Mouse (Mus musculus) left cerebral cortex, postnatal 25 days (tissue): ENCODE results near the gene Nosip. TPM values are rescaled to one million over a fixed set of nuclear protein-coding genes. Genes with fewer than 3 reads are reported as not detected.
"Not testable (repeated sequence)": the region's sequence is repeated elsewhere in the genome, so short reads cannot be mapped to it uniquely, and the experiment has no call there.

Experiments
- DNase-seq, 2 experiments: peaks; one replicate each; pipeline ENCODE4 v3.0.0; 2022; ENCODE audit warnings: low spot score in 2 of 2, mixed read lengths in 1 of 2
- intact Hi-C: fragments of 180-260 bp; cut with DNase I; formaldehyde crosslinking; loops from one replicate; pipeline ENCODE4 v1.15.1; 2025
- total RNA-seq, 2 experiments: library from RNA; stranded (reverse); gene quantifications; 2 replicates each; pipeline ENCODE4 v1.2.3; 2021

Gene Nosip
- total RNA-seq = 10 to 100 TPM; 48.5 to 53.0 TPM

DNA sequence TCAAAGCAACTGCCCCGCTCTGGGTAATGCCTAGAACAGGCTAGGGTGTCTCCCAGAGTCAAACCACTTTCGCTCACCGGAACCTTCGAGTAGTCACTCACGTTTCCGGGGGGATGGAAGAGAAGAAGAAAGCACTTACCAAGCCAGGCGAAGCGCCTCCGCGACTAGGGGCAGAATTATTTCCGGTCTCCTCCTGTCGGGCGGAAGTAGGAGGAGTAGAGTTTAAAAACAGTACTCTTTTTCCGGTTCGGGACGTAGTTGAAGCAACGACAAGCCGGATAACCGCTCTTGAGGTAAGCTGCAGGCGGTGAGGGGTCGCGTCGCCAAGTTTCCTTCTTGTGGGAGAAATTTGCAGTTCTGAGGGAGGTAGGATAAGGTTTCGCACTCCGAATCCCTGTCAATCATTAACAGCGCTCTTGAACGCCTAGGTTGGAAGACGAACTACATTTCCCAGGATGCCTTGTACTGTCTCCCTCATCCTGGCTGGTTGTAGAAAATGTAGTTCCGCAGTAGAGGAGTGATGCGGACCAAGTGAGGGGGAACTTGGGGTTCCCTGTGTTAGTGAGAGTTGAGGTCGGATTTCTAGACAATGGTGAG lies at the start of gene Nosip, which contains the start of gene Prrg2:
Gene Nosip, plus strand, starts transcription at position 191 of the 597 bp plus-strand sequence.
Gene Prrg2, minus strand, starts transcription at position 439 of the 597 bp plus-strand sequence.
- intact Hi-C loops = no loop called here
- peak; percentile 94 to 98 for DNase-seq

GRCm38 (mm10) chr7:45012824-45013223 lies 49.4 kb upstream of the Nosip start:
- intact Hi-C loops = no loop called here
- DNase-seq = no peak

- intact Hi-C loops = loop anchor here (2.0 kb wide), 1 partner anchor 15 kb away; the partner anchor contains the start of gene Bcl2l12
- DNase-seq = no peak
Observed at GRCm38 (mm10) chr7:45013366-45014095, 48.7 kb upstream of the Nosip start.

DNA sequence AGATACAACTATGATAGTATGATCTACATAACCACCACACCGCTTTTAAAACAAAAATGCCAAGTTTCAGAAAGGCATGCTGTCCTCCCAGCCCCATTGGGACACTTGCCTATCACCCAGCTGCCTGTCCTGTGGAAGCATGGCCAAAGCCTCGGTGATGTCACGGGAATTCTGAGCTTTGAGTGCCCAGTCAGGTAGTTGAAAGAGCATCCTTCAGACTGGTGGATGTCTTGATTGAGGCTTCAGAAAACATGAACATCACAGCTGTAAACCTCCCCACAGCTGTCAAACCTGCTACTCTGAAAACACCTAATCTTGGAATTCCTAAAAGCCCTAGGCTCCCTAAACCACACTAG lies 48.2 kb upstream of the Nosip start:
- intact Hi-C loops = loop anchor here (2.0 kb wide), 1 partner anchor 15 kb away; the partner anchor contains the start of gene Bcl2l12

GRCm38 (mm10) chr7:45015344-45015956 lies 46.8 kb upstream of the Nosip start:
- intact Hi-C loops = loop anchor here (2.0 kb wide), 1 partner anchor 17 kb away; the partner anchor contains the start of gene Bcl2l12
- DNase-seq = no peak

More for the DNA sequence above, 48.2 kb upstream of the Nosip start:
- no peak for DNase-seq

DNA sequence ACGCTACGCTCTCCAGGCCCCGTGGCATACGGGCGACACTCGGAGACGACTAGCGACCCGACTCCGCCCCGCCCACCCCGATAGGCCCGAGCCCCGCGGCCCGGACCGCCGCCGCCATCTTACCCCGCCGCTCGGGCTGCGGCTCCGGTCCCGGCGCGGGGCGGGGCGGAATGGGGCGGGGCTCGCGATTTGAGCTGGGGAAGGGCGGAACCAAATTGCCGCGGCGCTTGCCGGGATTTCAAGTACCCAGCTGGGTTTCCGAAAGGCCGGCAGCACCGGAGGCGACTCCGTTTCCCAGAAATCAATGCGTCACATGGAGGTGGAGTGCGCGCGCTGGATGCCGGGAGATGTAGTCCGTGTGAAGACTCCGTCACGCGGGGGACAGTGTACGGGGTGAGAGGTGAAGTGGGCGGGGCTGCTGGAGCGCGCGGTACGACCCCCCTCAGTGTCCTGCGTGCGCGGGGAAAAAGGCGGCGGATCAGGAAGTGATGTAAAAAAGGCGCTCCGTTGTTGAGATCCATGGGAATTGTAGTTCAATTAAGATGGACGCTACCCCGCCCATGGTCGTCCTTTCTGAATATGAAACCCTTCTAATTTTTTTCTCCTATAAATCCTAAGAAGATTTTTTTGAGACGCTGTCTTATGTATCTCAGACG lies 46.1 kb upstream of the Nosip start, which contains the start of gene Scaf1:
Gene Scaf1, minus strand, starts transcription at position 407 of the 656 bp plus-strand sequence.
- peak; percentile 100 for DNase-seq
- intact Hi-C loops = loop anchor here (2.0 kb wide), 1 partner anchor 17 kb away; the partner anchor contains the start of gene Bcl2l12

GRCm38 (mm10) chr7:45016761-45017160 lies 45.5 kb upstream of the Nosip start:
- intact Hi-C loops = loop anchor here (1.0 kb wide), 1 partner anchor 37 kb away; no protein-coding TSS in a partner anchor

GRCm38 (mm10) chr7:45017242-45018061 lies 44.8 kb upstream of the Nosip start, which contains the start of gene Rras:
Gene Rras (plus strand): TSS chr7:45017961.
- DNase-seq = peak; percentile 78 to 96
- intact Hi-C loops = loop anchor here (1.0 kb wide), 1 partner anchor 36 kb away; no protein-coding TSS in a partner anchor

More at GRCm38 (mm10) chr7:45016761-45017160, 45.5 kb upstream of the Nosip start:
- DNase-seq = no peak

DNA sequence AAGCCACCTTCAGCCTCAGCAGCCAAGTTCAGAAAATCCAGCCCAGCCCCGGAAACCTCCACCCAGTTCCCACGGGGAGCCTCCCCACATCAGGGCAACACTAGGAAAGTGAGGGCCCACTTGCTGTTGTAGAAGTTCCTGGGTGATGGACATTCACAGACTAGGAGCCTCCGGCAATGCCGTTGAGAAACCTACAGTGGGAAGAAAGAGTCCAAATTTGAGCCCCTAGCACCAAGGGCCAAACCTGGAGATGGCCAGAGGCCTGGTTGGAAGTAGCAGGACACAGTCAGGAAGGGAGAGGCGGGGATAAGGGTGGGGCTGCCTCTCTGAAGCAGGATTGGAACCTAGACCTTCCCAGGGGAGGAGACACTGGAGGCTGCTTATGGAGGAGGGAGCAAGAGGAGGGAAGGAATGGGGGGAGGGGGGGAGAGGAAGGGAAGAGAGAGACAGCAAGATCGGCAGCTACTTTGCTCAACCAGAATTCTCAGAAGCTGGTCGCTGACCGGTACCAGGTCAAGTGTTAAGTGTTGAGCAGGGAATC lies 43.1 kb upstream of the Nosip start:
- intact Hi-C loops = no loop called here
- no peak for DNase-seq

DNA sequence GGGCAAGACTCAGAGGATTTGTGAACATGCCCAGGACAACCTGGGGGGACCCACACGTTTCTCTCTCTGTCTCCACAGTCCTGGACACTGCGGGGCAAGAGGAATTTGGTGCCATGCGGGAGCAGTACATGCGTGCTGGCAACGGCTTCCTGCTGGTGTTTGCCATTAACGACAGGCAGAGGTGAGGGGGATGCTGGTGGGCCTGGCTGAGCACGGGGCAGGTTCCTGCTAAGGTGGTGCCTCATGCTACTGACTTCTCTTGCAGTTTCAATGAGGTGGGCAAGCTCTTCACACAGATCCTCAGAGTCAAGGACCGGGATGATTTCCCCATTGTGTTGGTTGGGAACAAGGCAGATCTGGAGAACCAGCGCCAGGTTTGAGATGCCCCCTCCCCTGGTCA lies 42.0 kb upstream of the Nosip start:
- intact Hi-C loops = loop anchor here (2.0 kb wide), 1 partner anchor 15 kb away; no protein-coding TSS in a partner anchor
- no peak for DNase-seq

DNA sequence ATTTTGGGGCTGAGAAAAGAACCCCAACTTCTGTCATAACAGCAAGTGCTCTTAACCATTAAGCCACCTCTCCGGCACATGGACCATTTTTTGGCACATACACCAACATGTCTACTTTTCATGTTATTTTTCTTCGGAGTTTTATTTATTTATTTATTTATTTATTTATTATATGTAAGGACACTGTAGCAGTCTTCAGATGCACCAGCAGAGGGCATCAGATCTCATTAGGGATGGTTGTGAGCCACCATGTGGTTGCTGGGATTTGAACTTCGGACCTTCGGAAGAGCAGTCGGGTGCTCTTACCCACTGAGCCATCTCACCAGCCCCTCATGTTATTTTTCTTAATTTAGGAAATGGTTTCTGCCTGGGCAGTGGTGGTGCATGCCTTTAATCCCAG lies 38.5 kb upstream of the Nosip start:
- DNase-seq, intact Hi-C loops: not testable (repeated sequence)

DNA sequence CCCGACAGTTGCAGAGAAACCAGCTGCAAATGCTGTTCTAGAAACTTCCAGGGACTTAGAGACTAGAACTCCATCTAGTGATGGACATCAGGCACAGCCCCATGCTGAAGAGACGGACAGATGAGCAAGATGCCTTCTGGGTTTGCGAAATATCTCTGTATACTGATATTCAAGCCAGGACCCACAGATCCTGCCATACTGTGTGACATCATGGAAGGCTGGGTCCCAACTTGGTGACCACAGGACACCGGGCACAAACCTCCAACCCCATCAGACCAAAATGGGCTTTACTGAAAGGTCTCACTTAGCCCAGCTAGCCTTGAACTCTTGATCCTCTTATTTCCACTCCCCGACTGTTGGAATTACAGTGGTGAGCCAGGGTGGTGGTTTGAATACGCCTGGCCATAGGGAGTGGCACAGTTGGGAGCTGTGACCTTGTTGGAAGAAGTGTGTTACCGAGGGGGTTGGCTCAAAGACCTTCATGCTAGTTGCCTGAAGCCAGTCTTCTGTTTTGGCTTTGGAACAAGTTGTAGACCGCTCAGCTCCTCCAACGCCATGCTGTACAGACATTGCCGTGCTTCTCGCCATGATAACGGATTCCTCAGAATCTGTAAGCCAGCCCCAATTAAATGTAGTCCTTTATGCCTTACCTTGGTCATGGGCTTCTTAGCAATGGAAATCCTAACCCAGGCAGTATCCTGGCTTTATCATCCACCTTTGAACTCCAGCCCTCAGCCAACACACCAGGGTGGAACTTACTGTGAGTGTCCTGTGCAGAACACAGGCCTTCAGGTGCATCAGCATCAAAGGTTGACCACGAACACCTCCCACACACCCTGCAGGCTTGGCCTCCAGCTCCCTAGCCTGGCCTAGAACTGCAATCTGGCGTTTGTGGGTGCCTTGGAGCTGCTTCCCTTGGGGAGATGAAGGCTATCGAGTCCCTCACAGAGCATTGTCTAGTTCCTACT lies 37.7 kb upstream of the Nosip start:
- intact Hi-C loops = no loop called here

DNA sequence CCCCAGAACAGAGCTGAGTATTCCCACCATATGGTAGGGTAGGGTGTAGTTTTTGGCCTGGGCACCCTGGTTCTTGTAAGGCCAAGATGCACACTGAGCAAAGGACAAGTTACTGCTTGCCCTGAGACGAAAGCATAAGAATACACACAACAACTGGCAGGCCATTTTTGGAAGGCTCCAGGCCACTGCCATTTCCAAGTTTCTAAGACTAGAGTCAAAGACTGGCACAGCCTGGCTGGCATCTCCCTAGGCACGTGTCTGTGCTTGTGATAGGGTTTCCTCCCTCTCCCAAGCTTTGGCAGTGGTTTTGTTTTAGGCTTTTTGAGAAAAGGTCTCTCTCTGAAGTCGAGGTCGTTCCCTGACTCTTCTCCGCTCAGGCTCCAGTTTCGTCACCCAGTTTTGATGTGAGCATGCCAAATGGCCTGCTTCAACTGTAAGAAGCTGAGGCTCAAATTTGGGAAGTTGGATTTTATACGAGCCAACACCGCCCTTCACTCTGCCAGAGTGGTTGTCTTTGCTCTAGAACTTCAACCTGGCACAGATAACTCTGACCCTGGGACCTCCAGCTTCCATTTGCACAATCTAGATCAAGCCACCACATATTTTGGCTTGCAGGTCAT lies 36.5 kb upstream of the Nosip start:
- DNase-seq = no peak
- intact Hi-C loops = no loop called here

More for the DNA sequence above, 37.7 kb upstream of the Nosip start:
- DNase-seq = no peak

GRCm38 (mm10) chr7:45026256-45026655 lies 36.0 kb upstream of the Nosip start:
- intact Hi-C loops = no loop called here
- no peak for DNase-seq

DNA sequence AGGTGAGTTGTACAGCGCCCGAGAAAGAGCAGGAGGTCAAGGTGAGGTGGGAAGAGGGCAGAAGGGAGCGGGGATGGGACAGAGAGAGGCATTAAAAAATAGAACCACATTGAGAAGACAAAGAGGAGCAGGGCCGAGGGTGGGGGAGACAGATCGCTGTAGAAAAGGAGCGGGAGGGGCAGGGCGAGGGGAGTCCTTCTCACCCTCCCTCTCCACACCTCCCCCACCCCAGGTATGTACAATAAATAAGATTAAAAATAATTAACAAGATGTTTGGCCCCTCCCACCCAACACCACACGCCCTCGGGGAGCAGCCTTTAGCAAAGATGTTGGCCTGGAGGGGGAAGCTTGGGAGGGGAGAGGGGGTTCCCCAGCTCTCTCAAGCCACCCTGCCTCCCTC lies 34.5 kb upstream of the Nosip start:
- intact Hi-C loops = no loop called here
- no peak for DNase-seq

DNA sequence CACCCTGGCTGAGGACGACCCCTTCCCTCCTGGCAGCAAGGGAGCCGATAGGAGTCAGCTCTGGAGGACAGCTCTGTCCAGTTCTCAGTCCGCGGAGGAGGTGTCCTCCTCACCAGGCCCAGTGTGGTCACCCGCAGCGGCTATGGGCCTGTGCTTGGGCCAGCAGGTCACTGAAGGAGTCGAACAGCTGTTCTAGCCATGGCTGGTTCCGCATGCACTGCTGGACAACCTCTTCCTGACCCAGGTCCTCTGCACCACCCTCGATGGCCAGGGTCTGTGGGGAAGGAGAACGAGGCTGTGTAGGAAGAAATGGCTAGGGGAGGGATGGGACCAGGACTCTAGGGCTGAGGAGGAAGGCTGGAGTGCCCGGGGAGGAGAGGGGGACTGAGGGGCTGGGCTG lies 33.9 kb upstream of the Nosip start:
- DNase-seq = no peak
- intact Hi-C loops = no loop called here

- DNase-seq = no peak
- intact Hi-C loops = no loop called here
Observed at GRCm38 (mm10) chr7:45029995-45030394, 32.2 kb upstream of the Nosip start.
